Mouse (Mus musculus) CD8-positive naive resting alpha-beta T cell, adult 57 days (primary cell): ENCODE data around the gene Psmd1. TPM values are rescaled to one million over a fixed set of nuclear protein-coding genes. Genes with fewer than 3 reads are reported as not detected.

Experiments
- total RNA-seq: library from RNA; stranded (reverse); gene quantifications from one replicate; pipeline ENCODE4 v1.2.4, GENCODE M21; 2023

The Psmd1 gene
- 43.8 TPM for total RNA-seq

GRCm38 (mm10) chr1:86064271-86064991 is at the start of gene Psmd1:
Psmd1 (plus strand) TSS chr1:86064387.

DNA sequence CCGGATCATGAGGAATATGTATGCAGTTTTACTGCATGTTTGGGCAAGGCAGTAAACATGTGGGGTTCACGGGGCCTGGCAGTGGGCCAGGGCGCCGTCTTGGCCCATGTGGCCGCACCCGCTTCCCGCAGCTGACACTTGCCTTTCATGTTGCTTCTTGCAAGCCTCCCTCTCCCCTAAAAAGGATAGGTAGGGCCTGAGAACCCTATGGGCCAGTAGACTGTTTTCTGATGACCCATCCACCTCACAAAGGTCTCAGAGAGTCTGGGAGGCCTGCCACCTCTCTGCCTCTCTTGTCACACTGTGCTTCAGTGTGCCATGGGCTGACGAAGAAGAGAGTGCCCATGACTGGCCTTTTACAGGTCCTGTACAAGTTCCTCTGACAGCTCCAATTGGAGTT is 47.7 kb upstream of the Psmd1 start, which contains the start of gene Spata3:
Spata3 (plus strand) TSS at position 301 of the 400 bp plus-strand sequence.

DNA sequence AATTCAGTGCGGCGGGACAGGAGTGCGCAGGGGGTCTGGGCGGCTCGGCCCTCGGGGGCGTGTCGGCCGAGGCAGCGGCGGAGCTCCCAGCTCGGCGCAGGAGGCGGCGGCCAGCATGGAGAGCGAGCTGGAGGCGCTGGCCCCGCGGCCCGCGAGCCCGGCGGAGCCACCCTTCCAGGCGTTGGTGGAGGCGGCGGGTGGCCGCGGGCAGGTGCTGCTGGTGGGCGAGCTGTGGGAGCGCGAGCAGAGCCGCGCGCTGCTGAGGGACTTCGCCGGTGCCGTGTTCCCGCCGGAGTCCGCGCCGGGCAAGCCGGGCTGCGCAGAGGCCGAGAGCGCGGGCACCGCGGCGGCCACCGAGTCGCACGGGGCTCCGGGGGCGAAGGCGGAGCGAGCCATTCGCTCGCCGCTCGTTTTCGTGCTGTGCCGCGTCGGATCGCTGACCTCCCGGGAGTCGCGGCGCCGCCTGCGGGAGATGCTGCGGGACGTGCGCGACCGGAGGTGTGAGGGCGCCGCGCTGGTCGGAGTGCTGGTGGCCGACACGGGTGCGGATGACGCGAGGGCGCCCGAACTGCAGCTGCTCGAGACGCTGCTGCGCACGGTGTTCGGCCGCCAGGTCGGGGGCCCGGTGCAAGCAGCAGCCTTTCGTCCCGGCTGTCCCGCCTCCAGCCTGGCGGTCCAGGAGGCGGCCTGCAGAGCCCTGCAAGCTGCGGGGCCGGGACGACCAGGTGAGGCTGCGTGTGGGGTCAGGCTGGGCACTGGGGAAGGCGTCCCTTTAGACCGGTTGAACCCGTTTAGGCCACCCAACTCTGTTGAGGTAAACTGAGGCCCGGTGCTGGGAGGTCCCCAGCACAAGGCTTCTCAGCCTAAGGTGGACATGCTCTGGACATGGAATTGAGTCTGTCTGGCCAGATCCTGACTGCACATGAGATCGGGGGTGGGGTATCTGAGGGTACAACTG is 18.1 kb upstream of the Psmd1 start, which contains the start of gene 2810459M11Rik:
2810459M11Rik (plus strand) TSS at position 16 of the 958 bp plus-strand sequence.

GRCm38 (mm10) chr1:86111779-86112178 is 47.6 kb downstream of the Psmd1 start, which contains the start of gene Htr2b:
Htr2b (minus strand) TSS chr1:86111970.

DNA sequence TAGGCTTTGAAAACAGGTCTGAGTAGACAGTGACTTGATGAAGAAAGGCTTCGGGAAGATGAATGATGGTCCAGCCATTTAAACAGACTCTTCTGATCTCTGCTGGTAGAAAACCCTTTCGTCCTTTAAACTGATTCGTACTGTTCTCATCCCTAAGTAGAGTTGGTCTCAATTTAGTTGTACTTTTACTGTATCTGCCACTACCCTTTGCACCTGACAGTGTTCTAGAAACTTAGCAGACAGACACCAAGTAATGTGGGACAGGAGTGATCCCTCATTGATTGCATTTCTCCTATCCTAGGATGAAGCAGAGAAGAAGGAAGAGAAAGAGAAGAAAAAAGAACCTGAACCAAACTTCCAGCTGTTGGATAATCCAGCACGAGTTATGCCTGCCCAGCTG is 69.2 kb downstream of the Psmd1 start, which contains the start of gene Gm21972:
Gm21972 (plus strand) TSS at position 301 of the 400 bp plus-strand sequence.

DNA sequence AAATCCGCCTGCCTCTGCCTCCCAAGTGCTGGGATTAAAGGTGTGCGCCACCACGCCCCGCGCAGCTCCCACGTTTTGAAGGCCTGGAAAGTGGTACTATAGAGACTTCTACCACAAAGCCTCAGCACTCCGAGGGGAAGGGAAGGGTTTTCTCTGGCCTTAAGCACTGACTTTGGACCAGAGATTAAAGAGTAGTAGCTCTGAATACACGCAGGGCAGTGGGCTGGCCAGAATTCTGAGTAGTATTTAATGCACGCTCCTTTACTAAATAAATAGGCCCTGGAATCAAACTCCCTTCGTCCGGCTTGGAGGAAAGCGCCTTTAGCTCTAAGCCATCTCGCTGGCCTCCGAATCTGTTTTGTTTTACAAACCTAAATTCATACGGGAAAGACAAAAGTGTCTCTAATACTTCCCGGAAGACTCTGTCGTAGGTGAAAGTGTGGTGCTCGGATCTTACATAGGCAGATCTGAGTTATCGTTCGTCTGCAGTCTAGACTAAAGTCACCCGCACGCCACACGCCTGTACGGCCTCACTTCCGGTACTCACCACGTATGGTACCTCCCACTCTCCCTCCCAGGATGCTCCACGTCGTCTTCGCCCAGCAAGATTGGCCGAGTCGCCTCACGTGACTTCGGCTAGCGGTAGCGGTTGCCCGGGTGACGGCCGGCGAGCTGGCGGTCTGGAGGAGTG is 90.1 kb downstream of the Psmd1 start, which contains the start of gene Armc9:
Armc9 (plus strand) TSS at position 648 of the 691 bp plus-strand sequence.

Other genes with a start within 250 kb of the Psmd1 start
- gene Itm2c, start 170.1 kb upstream of the Psmd1 start, total RNA-seq: 54.2 TPM
- gene 4933407L21Rik, start 135.9 kb upstream of the Psmd1 start, total RNA-seq: 0.52 TPM
- 2.9 TPM for gene Gpr55, start 103.4 kb upstream of the Psmd1 start, total RNA-seq
- gene Spata3, start 47.6 kb upstream of the Psmd1 start, total RNA-seq: not detected
- 0.80 TPM for gene 2810459M11Rik, start 18.5 kb upstream of the Psmd1 start, total RNA-seq
- not detected for gene Htr2b, start 47.6 kb downstream of the Psmd1 start, total RNA-seq
- not detected for gene Gm21972, start 69.2 kb downstream of the Psmd1 start, total RNA-seq
- gene Armc9, start 90.4 kb downstream of the Psmd1 start, total RNA-seq: 14.9 TPM
- 0.52 TPM for gene B3gnt7, start 238.4 kb downstream of the Psmd1 start, total RNA-seq